Mouse (Mus musculus) adrenal gland, adult 2 months (tissue): ENCODE measurements at regions not wholly inside any gene's neighbourhood (a gene's known extent, or its start where the extent isn't known, plus 50 kb on each side); places are given as distances from the start of the nearest gene placed in this dataset.

ENCODE experiments used
- DNase-seq: peaks from one replicate; pipeline ENCODE4 v3.0.0; 2021

- no peak for DNase-seq
Observed at GRCm38 (mm10) chrX:85971973-85972372, 72.0 kb upstream of the Samt3 start.

DNA sequence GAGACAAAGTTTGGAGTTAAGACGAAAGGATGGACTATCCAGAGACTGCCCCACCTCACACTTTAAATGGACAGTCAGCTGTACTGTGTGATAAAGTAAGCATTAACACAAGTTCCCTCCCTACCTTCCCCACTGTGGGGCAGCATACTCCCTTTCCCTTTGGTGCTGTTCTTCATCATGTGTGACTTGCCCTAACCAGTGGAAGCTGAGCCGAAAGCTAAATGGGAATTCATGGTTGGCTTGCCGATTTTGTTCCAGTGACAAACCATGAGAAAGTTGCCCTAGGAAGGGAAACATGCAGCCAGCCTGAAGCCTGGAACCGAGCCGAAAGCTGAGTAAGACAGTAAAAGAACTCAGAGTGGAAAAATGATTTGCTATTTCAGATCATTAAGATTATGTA lies 62.9 kb upstream of the Samt3 start:
- peak; percentile 45 for DNase-seq
